Comparison of ENCODE assay signal across 8 mouse cellular contexts in the genomic region with DNA sequence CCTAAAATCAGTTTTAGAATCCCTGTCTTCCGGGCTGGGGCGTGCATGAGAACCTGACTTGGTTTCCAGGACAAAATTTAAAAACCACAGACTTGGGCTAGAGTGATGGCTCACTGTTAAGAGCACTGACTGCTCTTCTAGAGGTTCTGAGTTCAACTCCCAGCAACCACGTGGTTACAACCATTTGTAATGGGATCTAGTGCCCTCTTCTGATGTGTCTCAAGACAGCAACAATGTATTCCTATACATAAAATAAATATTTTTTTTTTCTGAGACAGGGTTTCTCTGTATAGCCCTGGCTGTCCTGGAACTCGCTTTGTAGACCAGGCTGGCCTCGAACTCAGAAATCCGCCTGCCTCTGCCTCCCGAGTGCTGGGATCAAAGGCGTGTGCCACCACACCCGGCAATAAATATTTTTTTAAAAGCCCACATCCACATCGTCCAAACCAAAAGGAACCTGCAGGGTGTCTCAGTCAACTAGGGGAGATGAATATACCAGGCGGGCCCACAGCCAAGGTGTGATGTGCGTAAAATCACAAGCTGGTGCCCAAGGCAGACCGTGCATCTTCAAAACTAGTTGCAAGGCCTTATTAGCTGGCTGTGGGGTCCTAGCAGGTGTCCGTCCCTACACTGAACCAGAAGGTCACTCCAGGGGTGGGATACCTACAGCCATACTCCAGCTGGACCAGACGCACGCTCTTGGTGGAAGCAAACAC. TPM values are rescaled to one million over a fixed set of nuclear protein-coding genes. Genes with fewer than 3 reads are reported as not detected.
DNase-seq lines count a peak whose midpoint lies in the region; ATAC-seq and TF ChIP-seq lines count a peak whose summit lies in the region.

No protein-coding gene starts in this region.

- DNase-seq in heart, postnatal 14 days = no peak
- DNase-seq in MEL (ENCODE audit: low read depth, low spot score) = peak; percentile 47
- no peak for DNase-seq in hindbrain, embryonic 10.5 days (ENCODE audit: low spot score)
- no peak for DNase-seq in gastrocnemius, postnatal 14 days
- DNase-seq in adrenal gland, postnatal 4 days (ENCODE audit: low spot score in 2 of 2) = no peak

- peaks cover 18% of the 10 kb centered on the region for H3K79me2 ChIP-seq in MEL (ENCODE audit: control insufficient read depth, insufficient read depth, low read length, poor library complexity)

- TF ChIP-seq POLR2A in MEL (IDR thresholded peaks at IDR 0.05; ENCODE audit: control insufficient read depth in 1 of 2, insufficient read depth in 1 of 2, low read depth in 1 of 2, low read length in 2 of 2, poor library complexity in 1 of 2) = no peak

- no peaks in the 10 kb centered on the region for H3K27me3 ChIP-seq in heart, embryonic 14.5 days (ENCODE audit: control insufficient read depth, insufficient read depth, low read length)
- H3K27me3 ChIP-seq in MEL (ENCODE audit: control insufficient read depth in 1 of 2, insufficient read depth in 2 of 2, low read length in 2 of 2) = no peaks in the 10 kb centered on the region
- no peaks in the 10 kb centered on the region for H3K27me3 ChIP-seq in hindbrain, embryonic 10.5 days (ENCODE audit: insufficient read depth, poor library complexity, severe bottlenecking)
- H3K27me3 ChIP-seq in midbrain, embryonic 12.5 days = no peaks in the 10 kb centered on the region

- peak in 1 of 3 experiments; percentile 16; a peak in 1 of 6 replicates for TF ChIP-seq CTCF in MEL (IDR thresholded peaks at IDR 0.05 in 2 of 3, conservative IDR thresholded peaks at IDR 0.05 in 1 of 3; ENCODE audit: control insufficient read depth in 1 of 3, insufficient read depth in 1 of 3, low read depth in 2 of 3, low read length in 3 of 3, poor library complexity in 1 of 3, severe bottlenecking in 1 of 3)

- H3K36me3 ChIP-seq in heart, embryonic 14.5 days (ENCODE audit: control insufficient read depth, insufficient read depth, low read length) = peaks cover 51% of the 10 kb centered on the region
- peaks cover 2 to 10% of the 10 kb centered on the region in 2 experiments; a peak in 2 of 4 replicates for H3K36me3 ChIP-seq in MEL (ENCODE audit: control insufficient read depth in 1 of 2, insufficient read depth in 2 of 2, low read length in 2 of 2)
- peaks cover 38% of the 10 kb centered on the region for H3K36me3 ChIP-seq in hindbrain, embryonic 10.5 days
- H3K36me3 ChIP-seq in midbrain, embryonic 12.5 days = peaks cover 14% of the 10 kb centered on the region

- ATAC-seq in heart, embryonic 14.5 days (ENCODE audit: insufficient number of reproducible peaks, insufficient read depth, low FRiP score, low read depth) = no peak
- ATAC-seq in midbrain, embryonic 12.5 days (ENCODE audit: low FRiP score, low read depth) = no peak
- no peak for ATAC-seq in granulocyte monocyte progenitor cell, adult 5-6 weeks (replicated peaks; ENCODE audit: poor library complexity, severe bottlenecking)

- intact Hi-C loops in heart, postnatal 14 days (cut with DNase I) = loop anchor here (2.0 kb wide), 2 partner anchors 47 to 79 kb away; partner anchors contain the start of genes Pcif1 and Zfp335
- intact Hi-C loops in gastrocnemius, postnatal 14 days (cut with DNase I; ENCODE audit: low total_unique reads) = loop anchor here (10.0 kb wide), 1 partner anchor 63 kb away; no protein-coding TSS in a partner anchor

- WGBS in heart, embryonic 14.5 days = 56% methylated on average over 16 of the region's 16 CpGs
- 66% methylated on average over 16 of the region's 16 CpGs for WGBS in hindbrain, embryonic 10.5 days
- WGBS in midbrain, embryonic 12.5 days = 64% methylated on average over 16 of the region's 16 CpGs

- TF ChIP-seq EP300 in MEL (IDR thresholded peaks at IDR 0.05; ENCODE audit: low read depth in 1 of 2, low read length in 2 of 2) = no peak

- peak overlapping the region; percentile 83 for H3K4me2 ChIP-seq in heart, embryonic 14.5 days (ENCODE audit: low read length)
- H3K4me2 ChIP-seq in midbrain, embryonic 12.5 days (replicated peaks) = peak overlapping the region; percentile 100

- peaks cover 9 to 29% of the 10 kb centered on the region in 2 experiments; a peak in 3 of 4 replicates for H3K4me1 ChIP-seq in heart, embryonic 14.5 days (ENCODE audit: control insufficient read depth in 2 of 2, insufficient read depth in 2 of 2, low read length in 2 of 2)
- H3K4me1 ChIP-seq in MEL (ENCODE audit: control insufficient read depth in 1 of 2, insufficient read depth in 2 of 2, low read length in 2 of 2) = peaks cover 0 to 14% of the 10 kb centered on the region in 2 experiments; a peak in 2 of 4 replicates
- H3K4me1 ChIP-seq in hindbrain, embryonic 10.5 days (replicated peaks) = peaks cover 31% of the 10 kb centered on the region
- peaks cover 19% of the 10 kb centered on the region for H3K4me1 ChIP-seq in midbrain, embryonic 12.5 days

- H3K4me3 ChIP-seq in heart, embryonic 14.5 days (ENCODE audit: control insufficient read depth in 1 of 2, insufficient read depth in 1 of 2, low read depth in 1 of 2, low read length in 2 of 2) = peak overlapping the region; percentile 69 to 75
- peak overlapping the region; percentile 56 to 86; a peak in 3 of 4 replicates for H3K4me3 ChIP-seq in MEL (ENCODE audit: control insufficient read depth in 1 of 2, insufficient read depth in 1 of 2, low read depth in 2 of 2, low read length in 2 of 2)
- H3K4me3 ChIP-seq in hindbrain, embryonic 10.5 days = peak overlapping the region; percentile 81
- H3K4me3 ChIP-seq in midbrain, embryonic 12.5 days = peak overlapping the region; percentile 76

- H3K9me3 ChIP-seq in heart, embryonic 14.5 days (ENCODE audit: control insufficient read depth, low read length) = no peaks in the 10 kb centered on the region
- no peaks in the 10 kb centered on the region for H3K9me3 ChIP-seq in MEL (replicated peaks; ENCODE audit: insufficient read depth, low read length)
- H3K9me3 ChIP-seq in hindbrain, embryonic 10.5 days = no peaks in the 10 kb centered on the region
- H3K9me3 ChIP-seq in midbrain, embryonic 12.5 days = no peaks in the 10 kb centered on the region

- peak overlapping the region; percentile 97 to 98 for H3K27ac ChIP-seq in heart, embryonic 14.5 days (replicated peaks in 1 of 2; ENCODE audit: control insufficient read depth in 1 of 2, insufficient read depth in 1 of 2, low read depth in 2 of 2, low read length in 2 of 2)
- H3K27ac ChIP-seq in MEL (ENCODE audit: control insufficient read depth, low read depth, low read length) = peak overlapping the region; percentile 51
- peak overlapping the region; percentile 92 for H3K27ac ChIP-seq in hindbrain, embryonic 10.5 days
- peak overlapping the region; percentile 70 for H3K27ac ChIP-seq in midbrain, embryonic 12.5 days (replicated peaks)

- peak overlapping the region; percentile 90 for H3K9ac ChIP-seq in heart, embryonic 14.5 days (ENCODE audit: low read length)
- peak overlapping the region; percentile 82 for H3K9ac ChIP-seq in MEL (ENCODE audit: control insufficient read depth, low read depth, low read length, poor library complexity, severe bottlenecking)
- peak overlapping the region; percentile 83 for H3K9ac ChIP-seq in midbrain, embryonic 12.5 days (replicated peaks)

- peak; percentile 6 for TF ChIP-seq RAD21 in MEL (IDR thresholded peaks at IDR 0.05; ENCODE audit: low read depth, low read length)

RNA-seq across cellular contexts. Expression of gene Ctsa, which starts 0.5 kb away (rescaled TPM):
- polyA plus RNA-seq in heart, embryonic 14.5 days (2014; fragmentation: Nextera tagmentation; extraction: Ambion mirVana) = 178 TPM in 2 replicates
- 100 to 1,000 TPM in 1 of 2 experiments, 10 to 100 TPM in 1; 97.7 to 103 TPM for total RNA-seq in heart, postnatal 14 days (2021)
- total RNA-seq in MEL (2012; rRNA removed) = 46.3 and 50.5 TPM in 2 replicates
- 10 to 100 TPM in 1 of 2 experiments, not detected in 1; 87.7 TPM for polyA plus RNA-seq in MEL (2012; ENCODE audit: insufficient read depth in 1 of 2, insufficient read length in 2 of 2, low read depth in 1 of 2, low replicate concordance in 2 of 2, missing spikeins in 1 of 2)
- polyA plus RNA-seq in hindbrain, embryonic 10.5 days (2016; fragmentation: Nextera tagmentation; extraction: Ambion mirVana) = 98.2 and 104 TPM in 2 replicates
- 98.8 and 101 TPM in 2 replicates for polyA plus RNA-seq in midbrain, embryonic 12.5 days (2016; fragmentation: Nextera tagmentation; extraction: Ambion mirVana)
- total RNA-seq in granulocyte monocyte progenitor cell, adult 5-6 weeks (2014; fragmentation: Nextera tagmentation) = 89.0 and 135 TPM in 2 replicates
- 79.5 and 109 TPM in 2 replicates for total RNA-seq in granulocyte monocyte progenitor cell, adult 5-6 weeks (2017)
- 10 to 100 TPM; 51.4 to 55.2 TPM for total RNA-seq in gastrocnemius, postnatal 14 days (2021)
- total RNA-seq in adrenal gland, postnatal 4 days (2021) = 100 to 1,000 TPM; 140 to 158 TPM

RNA-seq across cellular contexts. Expression of gene Neurl2, which starts 1.1 kb away (rescaled TPM):
- 54.6 and 55.1 TPM in 2 replicates for polyA plus RNA-seq in heart, embryonic 14.5 days (2014; fragmentation: Nextera tagmentation; extraction: Ambion mirVana)
- 10 to 100 TPM; 34.6 to 34.7 TPM for total RNA-seq in heart, postnatal 14 days (2021)
- 1.6 and 2.0 TPM in 2 replicates for total RNA-seq in MEL (2012; rRNA removed)
- 1 to 10 TPM in 1 of 2 experiments, not detected in 1; 2.6 TPM for polyA plus RNA-seq in MEL (2012; ENCODE audit: insufficient read depth in 1 of 2, insufficient read length in 2 of 2, low read depth in 1 of 2, low replicate concordance in 2 of 2, missing spikeins in 1 of 2)
- 4.3 and 5.1 TPM in 2 replicates for polyA plus RNA-seq in hindbrain, embryonic 10.5 days (2016; fragmentation: Nextera tagmentation; extraction: Ambion mirVana)
- 4.4 and 5.2 TPM in 2 replicates for polyA plus RNA-seq in midbrain, embryonic 12.5 days (2016; fragmentation: Nextera tagmentation; extraction: Ambion mirVana)
- 6.1 and 8.7 TPM in 2 replicates for total RNA-seq in granulocyte monocyte progenitor cell, adult 5-6 weeks (2014; fragmentation: Nextera tagmentation)
- 3.4 and 4.0 TPM in 2 replicates for total RNA-seq in granulocyte monocyte progenitor cell, adult 5-6 weeks (2017)
- 10 to 100 TPM; 44.8 to 49.4 TPM for total RNA-seq in gastrocnemius, postnatal 14 days (2021)
- 1 to 10 TPM; 5.4 to 7.4 TPM for total RNA-seq in adrenal gland, postnatal 4 days (2021)

RNA-seq across cellular contexts. Expression of gene Spata25, which starts 3.9 kb away (rescaled TPM):
- not detected in 2 replicates for polyA plus RNA-seq in heart, embryonic 14.5 days (2014; fragmentation: Nextera tagmentation; extraction: Ambion mirVana)
- 1 to 10 TPM in 1 of 2 experiments, under 1 TPM in 1; 0.86 to 1.0 TPM for total RNA-seq in heart, postnatal 14 days (2021)
- 0.42 and 0.50 TPM in 2 replicates for total RNA-seq in MEL (2012; rRNA removed)
- under 1 TPM in 1 of 2 experiments, not detected in 1; 0.13 TPM for polyA plus RNA-seq in MEL (2012; ENCODE audit: insufficient read depth in 1 of 2, insufficient read length in 2 of 2, low read depth in 1 of 2, low replicate concordance in 2 of 2, missing spikeins in 1 of 2)
- polyA plus RNA-seq in hindbrain, embryonic 10.5 days (2016; fragmentation: Nextera tagmentation; extraction: Ambion mirVana) = not detected in 2 replicates
- polyA plus RNA-seq in midbrain, embryonic 12.5 days (2016; fragmentation: Nextera tagmentation; extraction: Ambion mirVana) = 0.24 TPM in 1 of 2 replicates, not detected in the other
- total RNA-seq in granulocyte monocyte progenitor cell, adult 5-6 weeks (2014; fragmentation: Nextera tagmentation) = not detected in 2 replicates
- not detected in 2 replicates for total RNA-seq in granulocyte monocyte progenitor cell, adult 5-6 weeks (2017)
- under 1 TPM in 1 of 2 experiments, not detected in 1; 0.49 TPM for total RNA-seq in gastrocnemius, postnatal 14 days (2021)
- total RNA-seq in adrenal gland, postnatal 4 days (2021) = 1 to 10 TPM in 1 of 2 experiments, under 1 TPM in 1; 0.76 to 1.7 TPM

RNA-seq across cellular contexts. Expression of gene Zswim1, which starts 9.7 kb away (rescaled TPM):
- 8.6 TPM in 2 replicates for polyA plus RNA-seq in heart, embryonic 14.5 days (2014; fragmentation: Nextera tagmentation; extraction: Ambion mirVana)
- total RNA-seq in heart, postnatal 14 days (2021) = 1 to 10 TPM; 3.7 to 5.0 TPM
- total RNA-seq in MEL (2012; rRNA removed) = 7.1 and 8.2 TPM in 2 replicates
- 10 to 100 TPM in 1 of 2 experiments, not detected in 1; 17.4 TPM for polyA plus RNA-seq in MEL (2012; ENCODE audit: insufficient read depth in 1 of 2, insufficient read length in 2 of 2, low read depth in 1 of 2, low replicate concordance in 2 of 2, missing spikeins in 1 of 2)
- polyA plus RNA-seq in hindbrain, embryonic 10.5 days (2016; fragmentation: Nextera tagmentation; extraction: Ambion mirVana) = 25.1 and 27.5 TPM in 2 replicates
- polyA plus RNA-seq in midbrain, embryonic 12.5 days (2016; fragmentation: Nextera tagmentation; extraction: Ambion mirVana) = 23.8 and 25.0 TPM in 2 replicates
- 5.8 and 7.0 TPM in 2 replicates for total RNA-seq in granulocyte monocyte progenitor cell, adult 5-6 weeks (2014; fragmentation: Nextera tagmentation)
- 2.8 and 3.5 TPM in 2 replicates for total RNA-seq in granulocyte monocyte progenitor cell, adult 5-6 weeks (2017)
- total RNA-seq in gastrocnemius, postnatal 14 days (2021) = 1 to 10 TPM; 3.3 to 4.6 TPM
- 10 to 100 TPM; 10.7 to 11.0 TPM for total RNA-seq in adrenal gland, postnatal 4 days (2021)

RNA-seq across cellular contexts. Expression of gene Pltp, which starts 25.3 kb away (rescaled TPM):
- polyA plus RNA-seq in heart, embryonic 14.5 days (2014; fragmentation: Nextera tagmentation; extraction: Ambion mirVana) = 9.6 and 10.4 TPM in 2 replicates
- total RNA-seq in heart, postnatal 14 days (2021) = 10 to 100 TPM; 43.7 to 58.5 TPM
- total RNA-seq in MEL (2012; rRNA removed) = 5.2 and 6.8 TPM in 2 replicates
- polyA plus RNA-seq in MEL (2012; ENCODE audit: insufficient read depth in 1 of 2, insufficient read length in 2 of 2, low read depth in 1 of 2, low replicate concordance in 2 of 2, missing spikeins in 1 of 2) = 10 to 100 TPM in 1 of 2 experiments, not detected in 1; 17.1 TPM
- 47.2 and 78.1 TPM in 2 replicates for polyA plus RNA-seq in hindbrain, embryonic 10.5 days (2016; fragmentation: Nextera tagmentation; extraction: Ambion mirVana)
- 90.2 and 113 TPM in 2 replicates for polyA plus RNA-seq in midbrain, embryonic 12.5 days (2016; fragmentation: Nextera tagmentation; extraction: Ambion mirVana)
- total RNA-seq in granulocyte monocyte progenitor cell, adult 5-6 weeks (2014; fragmentation: Nextera tagmentation) = not detected in 2 replicates
- not detected in 2 replicates for total RNA-seq in granulocyte monocyte progenitor cell, adult 5-6 weeks (2017)
- total RNA-seq in gastrocnemius, postnatal 14 days (2021) = 10 to 100 TPM; 19.9 to 22.8 TPM
- total RNA-seq in adrenal gland, postnatal 4 days (2021) = 10 to 100 TPM; 25.7 to 28.9 TPM
